In genomic region chr13:113594361-113594760, GRCm38 (mm10) we compare ENCODE assay signal across 13 mouse cellular contexts.
"Had no signal": no experiment of that assay in that cellular context is flagged by ENCODE, and none has a peak within 500 bp of the region (broad histone marks: within the 10 kb centered on the region; RNA-seq: fewer than 3 reads in every experiment).

No protein-coding gene starts in this region.

- ATAC-seq: liver, embryonic 12.5 days had no signal

- H3K9me3 ChIP-seq: kidney, embryonic 15.5 days; liver, embryonic 12.5 days; midbrain, embryonic 10.5 days; neural tube, embryonic 15.5 days had no signal

- H3K4me2 ChIP-seq: kidney, embryonic 15.5 days; liver, embryonic 12.5 days; lung, embryonic 14.5 days; neural tube, embryonic 15.5 days had no signal

- H3K4me3 ChIP-seq: kidney, embryonic 15.5 days; left cerebral cortex, adult 2 months; liver, embryonic 12.5 days; midbrain, embryonic 10.5 days; myocyte; neural tube, embryonic 15.5 days had no signal

- DNase-seq: kidney, postnatal 14 days; lung, embryonic 14.5 days; lung, postnatal 10 days; lung, postnatal 4 days; midbrain, embryonic 14.5 days; thymus, postnatal 4 days had no signal

- H3K27ac ChIP-seq: kidney, embryonic 15.5 days; left cerebral cortex, adult 2 months; liver, embryonic 12.5 days; midbrain, embryonic 10.5 days; neural tube, embryonic 15.5 days; stomach, postnatal 0 days had no signal

- H3K9ac ChIP-seq: kidney, embryonic 15.5 days; liver, embryonic 12.5 days; lung, embryonic 14.5 days; neural tube, embryonic 15.5 days had no signal

- H3K27me3 ChIP-seq: kidney, embryonic 15.5 days; liver, embryonic 12.5 days; neural tube, embryonic 15.5 days had no signal
